Mouse (Mus musculus): ENCODE data around the gene Smim11.

- TF ChIP-seq CTCF (IDR thresholded peaks at IDR 0.05; ENCODE audit: insufficient read depth, low read length) (no peak), POLR2A (IDR thresholded peaks at IDR 0.05; ENCODE audit: borderline replicate concordance, extremely low read depth, low read depth, low read length) (no peak)
These were observed 15.1 kb downstream of the Smim11 start for GRCm38 (mm10) chr16:92316049-92316738.

All from lung, adult 2 months (tissue).